Mouse (Mus musculus) lung, postnatal 0 days (tissue): ENCODE measurements around the gene Lars2. TPM values are rescaled to one million over a fixed set of nuclear protein-coding genes. Genes with fewer than 3 reads are reported as not detected.
A peak's percentile ranks its signal among the peaks of the same experiment; 100 is the strongest.

Source experiments
- ATAC-seq: fragments of 200-750 bp; cut with Nextera tagmentation; 2 replicates; pipeline ENCODE4 v1.8.0; 2017; ENCODE audit warnings: moderate library complexity
- DNase-seq: peaks from one replicate; pipeline ENCODE4 v3.0.0-alpha.2; 2016; ENCODE audit warnings: low spot score
- H3K27ac ChIP-seq: fragments of 300-500 bp; sonication (generic); 2 replicates; pipeline ENCODE4 v1.5.1; 2014; ENCODE audit warnings: antibody characterized with exemption, mild to moderate bottlenecking, low read length, mixed read lengths
- H3K27me3 ChIP-seq: fragments of 300-500 bp; sonication (generic); replicated peaks from 2 replicates; pipeline ENCODE4 v1.6.1; 2014; ENCODE audit warnings: low read length, mixed read lengths; ENCODE audit not compliant: insufficient read depth
- H3K36me3 ChIP-seq: fragments of 300-500 bp; sonication (generic); 2 replicates; pipeline ENCODE4 v1.6.1; 2014; ENCODE audit warnings: low read length, mixed read lengths; ENCODE audit not compliant: insufficient read depth
- H3K4me1 ChIP-seq: fragments of 300-500 bp; sonication (generic); 2 replicates; pipeline ENCODE4 v1.6.1; 2014; ENCODE audit warnings: antibody characterized with exemption, low read depth, low read length, mixed read lengths; ENCODE audit not compliant: insufficient read depth
- H3K4me2 ChIP-seq: fragments of 300-500 bp; sonication (generic); replicated peaks from 2 replicates; pipeline ENCODE4 v1.6.1; 2014; ENCODE audit warnings: low read depth, mild to moderate bottlenecking, low read length, moderate library complexity, mixed read lengths
- H3K4me3 ChIP-seq: fragments of 300-500 bp; sonication (generic); 2 replicates; pipeline ENCODE4 v1.5.1; 2014; ENCODE audit warnings: low read depth, low read length
- H3K9ac ChIP-seq: fragments of 300-500 bp; sonication (generic); replicated peaks from 2 replicates; pipeline ENCODE4 v1.6.1; 2014; ENCODE audit warnings: low read depth, mild to moderate bottlenecking
- H3K9me3 ChIP-seq: fragments of 300-500 bp; sonication (generic); 2 replicates; pipeline ENCODE4 v1.6.1; 2016; ENCODE audit warnings: low read length, mixed read lengths
- CTCF ChIP-seq: IDR thresholded peaks from 2 replicates; pipeline ENCODE4 v1.5.1; 2016; ENCODE audit warnings: antibody characterized with exemption, mild to moderate bottlenecking
- EP300 ChIP-seq: IDR thresholded peaks from 2 replicates; pipeline ENCODE4 v1.6.1; 2016; ENCODE audit warnings: antibody characterized with exemption, mild to moderate bottlenecking, control low read depth
- WGBS: fragments of 180-500 bp; shearing (Covaris S2); extraction: QIAGEN DNeasy Blood & Tissue Kit; methylation state at CpG from one replicate; pipeline ENCODE4 v1.1.7; 2014; 5-methylcytosine and 5-hydroxymethylcytosine counted together
- polyA plus RNA-seq: library from polyadenylated mRNA; unstranded; fragments of >200 nt; fragmentation: Nextera tagmentation; extraction: Ambion mirVana; gene quantifications from 2 replicates; pipeline ENCODE4 v1.2.1, GENCODE M21; 2015

Gene Lars2
- polyA plus RNA-seq, 1 experiment from 2014 or later = 1,202 TPM

GRCm38 (mm10) chr9:123510926-123511325 is 144.2 kb downstream of the Lars2 start:
- H3K4me2 ChIP-seq = no peak overlapping the region
- no peaks in the 10 kb centered on the region for H3K9me3 ChIP-seq
- no peak for TF ChIP-seq EP300
- TF ChIP-seq CTCF = no peak
- peaks cover 17% of the 10 kb centered on the region for H3K36me3 ChIP-seq
- DNase-seq (no peak), ATAC-seq (no peak)
- H3K27me3 ChIP-seq = no peaks in the 10 kb centered on the region
- H3K4me1 ChIP-seq = peaks cover 8% of the 10 kb centered on the region
- WGBS = 58% methylated on average over 5 of the region's 5 CpGs
- H3K27ac ChIP-seq = peak overlapping the region; percentile 59; the same call in 1 of the 2 replicates
- H3K9ac ChIP-seq = no peak overlapping the region
- H3K4me3 ChIP-seq = no peak overlapping the region

Other genes starting within 250 kb of the Lars2 start
- 84.7 and 86.6 TPM in 2 replicates for gene Clec3b, start 216.0 kb upstream of the Lars2 start, polyA plus RNA-seq
- 9.8 and 10.9 TPM in 2 replicates for gene Cdcp1, start 150.9 kb upstream of the Lars2 start, polyA plus RNA-seq
- gene Tmem158, start 106.2 kb upstream of the Lars2 start, polyA plus RNA-seq = 16.0 and 17.5 TPM in 2 replicates
- 56.3 and 61.9 TPM in 2 replicates for gene Limd1, start 111.8 kb downstream of the Lars2 start, polyA plus RNA-seq
- 38.6 and 41.2 TPM in 2 replicates for gene Sacm1l, start 162.8 kb downstream of the Lars2 start, polyA plus RNA-seq